Mouse (Mus musculus) limb, embryonic 12.5 days (tissue): ENCODE results near the gene Tex35. TPM values are rescaled to one million over a fixed set of nuclear protein-coding genes. Genes with fewer than 3 reads are reported as not detected.

Experiments
- polyA plus RNA-seq: library from polyadenylated mRNA; unstranded; fragments of >200 nt; fragmentation: Nextera tagmentation; extraction: Ambion mirVana; gene quantifications from 2 replicates; pipeline ENCODE4 v1.2.1, GENCODE M21; 2016

Tex35 gene
- polyA plus RNA-seq, 1 experiment from 2014 or later, result not detected

Other genes with a start within 250 kb of the Tex35 start
- 76.9 and 83.1 TPM in 2 replicates for gene Ralgps2, start 169.1 kb downstream of the Tex35 start, polyA plus RNA-seq